Mouse (Mus musculus) C2C12 (cell line): ENCODE data around the gene Sgsm3.

Experiments
- CTCF ChIP-seq: IDR thresholded peaks from one replicate; pipeline ENCODE4 v1.5.1; 2011; ENCODE audit not compliant: control insufficient read depth, insufficient read depth, insufficient read length
- FOSL1 ChIP-seq: IDR thresholded peaks from one replicate; pipeline ENCODE4 v1.8.0; 2011; ENCODE audit warnings: mild to moderate bottlenecking, low read length; ENCODE audit not compliant: poor library complexity, insufficient read depth, severe bottlenecking
- MAX ChIP-seq: IDR thresholded peaks from one replicate; pipeline ENCODE4 v1.6.1; 2011; ENCODE audit warnings: mild to moderate bottlenecking, control low read depth
- MYOG ChIP-seq: IDR thresholded peaks from one replicate; pipeline ENCODE4 v1.6.1; 2011; ENCODE audit not compliant: control insufficient read depth, insufficient read length; ENCODE audit errors: extremely low read depth
- USF1 ChIP-seq: IDR thresholded peaks from one replicate; pipeline ENCODE4 v1.6.1; 2011; ENCODE audit warnings: low read depth, mild to moderate bottlenecking, control low read depth, moderate library complexity

DNA sequence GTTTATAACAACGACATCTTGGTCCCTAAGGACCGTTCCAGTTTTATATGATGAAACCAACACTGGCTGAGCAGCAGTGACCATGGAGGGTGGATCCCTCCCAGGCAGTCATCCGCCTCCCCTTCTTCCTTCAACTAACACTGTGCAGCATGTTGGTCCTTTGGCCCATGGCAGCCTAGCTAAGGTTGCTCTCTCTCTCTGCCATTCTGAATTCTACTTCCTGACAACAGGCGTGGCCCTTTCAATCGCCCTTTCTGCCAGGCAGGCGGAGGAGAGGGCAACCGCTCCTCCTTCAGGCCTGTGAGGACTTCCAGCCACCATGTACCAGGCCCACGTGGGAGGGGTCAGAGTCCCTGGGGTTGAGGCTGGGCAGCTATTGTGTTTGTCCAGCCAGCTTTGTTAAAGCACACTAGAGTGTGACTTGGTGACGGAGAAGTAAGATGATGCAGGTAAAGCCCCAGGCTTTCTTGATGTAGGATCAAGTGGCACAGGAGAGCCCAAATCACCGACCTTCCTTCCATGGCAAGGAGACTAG is 53.4 kb downstream of the Sgsm3 start:
- no peak for TF ChIP-seq CTCF
- no peak for TF ChIP-seq MYOG
- TF ChIP-seq MAX, result no peak
- TF ChIP-seq FOSL1, result no peak
- TF ChIP-seq USF1, result no peak
